Mouse (Mus musculus) midbrain, postnatal 0 days (tissue): ENCODE measurements around the gene Zfpm1. TPM values are rescaled to one million over a fixed set of nuclear protein-coding genes. Genes with fewer than 3 reads are reported as not detected.

ENCODE experiments used
- ATAC-seq: fragments of 200-750 bp; cut with Nextera tagmentation; 2 replicates; pipeline ENCODE4 v1.8.0; 2017; ENCODE audit warnings: moderate number of reproducible peaks, mild to moderate bottlenecking, moderate TSS enrichment, moderate library complexity; ENCODE audit not compliant: low FRiP score
- DNase-seq: peaks from one replicate; pipeline ENCODE4 v3.0.0-alpha.2; 2015; ENCODE audit warnings: low spot score
- H3K27ac ChIP-seq: fragments of 300-500 bp; sonication (generic); 2 replicates; pipeline ENCODE4 v1.5.1; 2014; ENCODE audit warnings: low read depth, mild to moderate bottlenecking, low read length, mixed read lengths
- H3K27me3 ChIP-seq: fragments of 300-500 bp; sonication (generic); 2 replicates; pipeline ENCODE4 v1.6.1; 2014; ENCODE audit warnings: low read length, control low read depth, mixed read lengths; ENCODE audit not compliant: insufficient read depth
- H3K36me3 ChIP-seq: fragments of 300-500 bp; sonication (generic); 2 replicates; pipeline ENCODE4 v1.6.1; 2014; ENCODE audit warnings: low read length, control low read depth, mixed read lengths; ENCODE audit not compliant: insufficient read depth
- H3K4me1 ChIP-seq: fragments of 300-500 bp; sonication (generic); 2 replicates; pipeline ENCODE4 v1.6.1; 2014; ENCODE audit warnings: mild to moderate bottlenecking, control low read depth, antibody characterized with exemption, low read length, mixed read lengths; ENCODE audit not compliant: insufficient read depth
- H3K4me2 ChIP-seq: fragments of 300-500 bp; sonication (generic); 2 replicates; pipeline ENCODE4 v1.6.1; 2014; ENCODE audit warnings: low read depth, mild to moderate bottlenecking, low read length, mixed read lengths; ENCODE audit not compliant: poor library complexity, severe bottlenecking
- H3K4me3 ChIP-seq: fragments of 300-500 bp; sonication (generic); 2 replicates; pipeline ENCODE4 v1.5.1; 2014; ENCODE audit warnings: low read depth, mild to moderate bottlenecking, low read length, moderate library complexity
- H3K9ac ChIP-seq: fragments of 300-500 bp; sonication (generic); replicated peaks from 2 replicates; pipeline ENCODE4 v1.6.1; 2014; ENCODE audit warnings: mild to moderate bottlenecking, low read length, moderate library complexity, mixed read lengths; ENCODE audit not compliant: poor library complexity, severe bottlenecking
- H3K9me3 ChIP-seq: fragments of 300-500 bp; sonication (generic); 2 replicates; pipeline ENCODE4 v1.6.1; 2016; ENCODE audit warnings: low read length, control low read depth
- CTCF ChIP-seq: IDR thresholded peaks from 2 replicates; pipeline ENCODE4 v1.5.1; 2016; ENCODE audit warnings: antibody characterized with exemption, mild to moderate bottlenecking
- WGBS: fragments of 180-500 bp; shearing (Covaris S2); extraction: QIAGEN DNeasy Blood & Tissue Kit; methylation state at CpG from one replicate; pipeline ENCODE4 v1.1.7; 2014; 5-methylcytosine and 5-hydroxymethylcytosine counted together
- polyA plus RNA-seq: library from polyadenylated mRNA; unstranded; fragments of >200 nt; fragmentation: Nextera tagmentation; extraction: Ambion mirVana; gene quantifications from 2 replicates; pipeline ENCODE4 v1.2.1, GENCODE M21; 2015
- total RNA-seq: library from RNA; depleted of rRNA; stranded (reverse); fragments of >200 nt; gene quantifications from 2 replicates; pipeline ENCODE4 v1.2.3, GENCODE M21; 2014; rRNA removed

Gene Zfpm1
- total RNA-seq, result 19.6 and 28.6 TPM in 2 replicates
- polyA plus RNA-seq, result 1.2 TPM in 2 replicates

DNA sequence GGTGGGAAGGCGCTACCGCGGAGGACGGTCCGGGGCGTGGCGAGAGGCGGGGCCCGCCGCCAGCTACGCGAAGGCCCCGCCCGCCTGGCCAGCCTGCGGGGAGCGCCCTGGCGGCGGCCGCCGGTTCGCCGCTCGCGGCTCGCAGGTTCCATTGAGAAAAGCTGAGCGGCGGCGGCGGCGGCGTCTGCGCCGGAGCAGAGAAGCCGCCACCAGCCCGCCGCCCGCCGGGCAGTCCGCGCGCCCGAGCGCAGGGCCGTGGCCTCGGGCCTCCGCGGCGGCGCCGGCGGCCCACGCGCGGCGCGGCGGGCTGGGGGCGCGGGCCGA is at the start of gene Zfpm1:
TSS of gene Zfpm1 (plus strand) at position 107 of the 324 bp plus-strand sequence.
- H3K9ac ChIP-seq, result peak within 1 kb of the TSS; percentile 66
- no peaks in the 10 kb centered on the region for H3K36me3 ChIP-seq
- ATAC-seq, result no peak
- H3K9me3 ChIP-seq, result no peaks in the 10 kb centered on the region
- peaks cover 11% of the 10 kb centered on the region; the same call in 1 of the 2 replicates for H3K4me1 ChIP-seq
- H3K27me3 ChIP-seq, result peaks cover 12% of the 10 kb centered on the region; the same call in 1 of the 2 replicates
- DNase-seq, result no peak
- 0% methylated on average over 8 of the region's 60 CpGs for WGBS
- TF ChIP-seq CTCF, result no peak
- peak within 1 kb of the TSS; percentile 78 for H3K4me3 ChIP-seq
- H3K27ac ChIP-seq, result peak within 1 kb of the TSS; percentile 52
- H3K4me2 ChIP-seq, result peak within 1 kb of the TSS; percentile 98

DNA sequence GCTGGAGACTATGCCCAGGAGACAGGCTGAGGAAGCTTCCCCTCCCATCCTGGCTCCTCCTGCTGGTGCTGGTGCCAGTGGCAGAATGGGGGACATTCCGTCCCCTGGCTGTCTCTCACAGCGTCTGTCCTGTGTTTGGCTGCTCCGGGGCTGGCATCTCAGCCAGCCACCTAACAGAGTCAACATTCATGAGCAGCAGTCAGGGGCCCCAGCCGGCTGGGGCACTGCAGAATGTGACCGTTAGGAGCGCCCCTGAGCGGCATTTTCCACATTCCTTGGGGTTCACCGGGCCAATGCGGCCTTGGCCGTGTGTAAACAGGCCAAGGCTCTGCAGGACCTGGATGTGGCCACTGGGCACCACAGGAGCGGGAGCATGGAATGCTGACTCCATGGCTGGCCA is 47.9 kb upstream of the Zfpm1 start:
- peak; percentile 69 for DNase-seq
- Histone ChIP-seq H3K9ac (no peak overlapping the region), H3K4me1 (no peaks in the 10 kb centered on the region), H3K36me3 (no peaks in the 10 kb centered on the region), H3K27me3 (peaks cover 24% of the 10 kb centered on the region; the same call in 1 of the 2 replicates), H3K4me3 (no peak overlapping the region), H3K27ac (no peak overlapping the region), H3K9me3 (no peaks in the 10 kb centered on the region), H3K4me2 (no peak overlapping the region)
- peak; percentile 52 for TF ChIP-seq CTCF
- peak; percentile 59; the same call in 1 of the 2 replicates for ATAC-seq
- 28% methylated on average over 11 of the region's 11 CpGs for WGBS

- H3K36me3 ChIP-seq, result no peaks in the 10 kb centered on the region
- no peaks in the 10 kb centered on the region for H3K9me3 ChIP-seq
- no peak overlapping the region for H3K4me3 ChIP-seq
- ATAC-seq (no peak), DNase-seq (no peak)
- whole genome bisulfite sequencing, result 91% methylated on average over 3 of the region's 3 CpGs
- H3K27me3 ChIP-seq, result peaks cover 6% of the 10 kb centered on the region; the same call in 1 of the 2 replicates
- no peak overlapping the region for H3K27ac ChIP-seq
- no peaks in the 10 kb centered on the region for H3K4me1 ChIP-seq
- H3K4me2 ChIP-seq, result no peak overlapping the region
- no peak overlapping the region for H3K9ac ChIP-seq
- TF ChIP-seq CTCF, result no peak
Measured at GRCm38 (mm10) chr8:122236521-122236920, 45.4 kb upstream of the Zfpm1 start.

DNA sequence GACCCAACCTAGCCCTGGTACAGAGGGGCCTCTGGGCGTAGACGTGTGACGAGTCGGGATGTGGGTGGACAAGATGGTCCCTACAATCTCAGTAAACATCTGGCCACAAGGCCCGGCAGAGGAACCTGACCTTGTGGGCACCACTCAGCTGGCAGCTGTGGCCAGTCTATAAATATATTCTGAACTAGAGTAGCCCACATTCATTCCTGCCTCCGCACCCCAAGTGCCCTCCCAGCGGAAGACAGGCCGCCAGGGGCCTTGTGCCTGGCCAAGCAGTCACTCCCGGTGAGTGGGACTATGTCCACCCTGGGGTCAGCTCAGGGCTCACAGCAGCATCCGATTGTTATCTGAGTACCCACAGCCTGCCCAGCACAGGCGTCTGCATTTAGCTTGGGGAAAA is 43.7 kb upstream of the Zfpm1 start:
- no peaks in the 10 kb centered on the region for H3K9me3 ChIP-seq
- H3K4me1 ChIP-seq, result no peaks in the 10 kb centered on the region
- no peak for TF ChIP-seq CTCF
- no peak overlapping the region for H3K9ac ChIP-seq
- WGBS, result 87% methylated on average over 11 of the region's 11 CpGs
- H3K27ac ChIP-seq, result no peak overlapping the region
- no peak for ATAC-seq
- no peak overlapping the region for H3K4me2 ChIP-seq
- H3K4me3 ChIP-seq, result no peak overlapping the region
- no peak for DNase-seq
- no peaks in the 10 kb centered on the region for H3K36me3 ChIP-seq
- H3K27me3 ChIP-seq, result no peaks in the 10 kb centered on the region

GRCm38 (mm10) chr8:122238731-122239130 is 43.2 kb upstream of the Zfpm1 start:
- no peaks in the 10 kb centered on the region for H3K4me1 ChIP-seq
- WGBS, result 81% methylated on average over 8 of the region's 8 CpGs
- no peak overlapping the region for H3K27ac ChIP-seq
- no peaks in the 10 kb centered on the region for H3K9me3 ChIP-seq
- no peak overlapping the region for H3K4me3 ChIP-seq
- H3K9ac ChIP-seq, result no peak overlapping the region
- TF ChIP-seq CTCF, result no peak
- no peaks in the 10 kb centered on the region for H3K27me3 ChIP-seq
- H3K36me3 ChIP-seq, result no peaks in the 10 kb centered on the region
- no peak overlapping the region for H3K4me2 ChIP-seq
- ATAC-seq (no peak), DNase-seq (no peak)

GRCm38 (mm10) chr8:122240241-122241026 is 41.5 kb upstream of the Zfpm1 start:
- H3K36me3 ChIP-seq, result no peaks in the 10 kb centered on the region
- ATAC-seq (no peak), DNase-seq (peak; percentile 46)
- no peak overlapping the region for H3K9ac ChIP-seq
- H3K27me3 ChIP-seq, result no peaks in the 10 kb centered on the region
- no peak for TF ChIP-seq CTCF
- H3K4me1 ChIP-seq, result no peaks in the 10 kb centered on the region
- no peak overlapping the region for H3K4me3 ChIP-seq
- H3K9me3 ChIP-seq, result no peaks in the 10 kb centered on the region
- no peak overlapping the region for H3K27ac ChIP-seq
- no peak overlapping the region for H3K4me2 ChIP-seq
- 85% methylated on average over 16 of the region's 16 CpGs for WGBS
